Mouse (Mus musculus) cerebellum, adult 9-11 months (tissue): ENCODE data around the gene Fgd1.

ENCODE experiments used
- DNase-seq: peaks from one replicate; pipeline ENCODE4 v3.0.0; 2022

Fgd1 gene

DNA sequence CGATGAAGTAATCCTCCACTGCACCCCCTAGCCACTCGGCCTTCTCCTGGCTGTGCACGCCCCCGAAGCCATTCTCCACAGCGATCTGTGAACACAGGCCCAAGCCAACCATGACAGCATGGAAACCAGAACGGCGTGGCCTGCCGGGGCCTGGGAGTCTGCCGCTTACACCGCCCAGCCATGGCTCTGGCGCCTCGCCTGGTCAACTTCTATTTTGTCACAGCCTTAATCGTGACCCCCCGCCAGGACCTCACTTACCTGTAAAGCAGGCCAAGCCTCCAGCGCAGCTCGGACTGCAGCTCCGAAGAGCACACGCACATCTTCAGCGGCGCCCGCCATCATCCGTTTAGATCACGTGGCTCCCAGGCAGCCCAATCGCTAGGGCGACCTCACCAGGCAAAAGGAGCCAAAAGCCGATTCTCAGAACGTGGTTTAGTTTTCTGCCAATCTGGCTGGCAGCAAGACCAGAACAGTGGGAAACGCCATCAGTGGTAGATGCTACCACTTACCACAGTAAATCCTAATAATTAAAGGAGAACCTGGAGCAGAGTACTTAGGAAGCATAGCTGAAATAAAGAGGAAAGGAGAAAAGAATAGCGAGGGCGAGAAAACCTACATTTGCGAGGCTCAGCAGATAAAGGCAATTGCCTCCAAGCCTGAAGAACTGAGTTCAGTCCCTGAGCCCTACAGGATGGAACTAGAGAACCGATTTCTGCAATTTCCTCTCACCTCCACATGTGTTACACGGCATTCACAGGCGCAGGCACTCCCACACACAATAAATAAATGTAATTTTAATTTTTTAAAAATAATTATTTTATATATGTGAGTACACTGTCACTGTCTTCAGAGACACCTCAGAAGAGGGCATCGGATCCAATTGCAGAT, 50.5 kb downstream of the Fgd1 start, which contains the start of gene Tsr2:
Tsr2 (minus strand) TSS at position 373 of the 888 bp plus-strand sequence.
- peak; percentile 81 for DNase-seq

DNA sequence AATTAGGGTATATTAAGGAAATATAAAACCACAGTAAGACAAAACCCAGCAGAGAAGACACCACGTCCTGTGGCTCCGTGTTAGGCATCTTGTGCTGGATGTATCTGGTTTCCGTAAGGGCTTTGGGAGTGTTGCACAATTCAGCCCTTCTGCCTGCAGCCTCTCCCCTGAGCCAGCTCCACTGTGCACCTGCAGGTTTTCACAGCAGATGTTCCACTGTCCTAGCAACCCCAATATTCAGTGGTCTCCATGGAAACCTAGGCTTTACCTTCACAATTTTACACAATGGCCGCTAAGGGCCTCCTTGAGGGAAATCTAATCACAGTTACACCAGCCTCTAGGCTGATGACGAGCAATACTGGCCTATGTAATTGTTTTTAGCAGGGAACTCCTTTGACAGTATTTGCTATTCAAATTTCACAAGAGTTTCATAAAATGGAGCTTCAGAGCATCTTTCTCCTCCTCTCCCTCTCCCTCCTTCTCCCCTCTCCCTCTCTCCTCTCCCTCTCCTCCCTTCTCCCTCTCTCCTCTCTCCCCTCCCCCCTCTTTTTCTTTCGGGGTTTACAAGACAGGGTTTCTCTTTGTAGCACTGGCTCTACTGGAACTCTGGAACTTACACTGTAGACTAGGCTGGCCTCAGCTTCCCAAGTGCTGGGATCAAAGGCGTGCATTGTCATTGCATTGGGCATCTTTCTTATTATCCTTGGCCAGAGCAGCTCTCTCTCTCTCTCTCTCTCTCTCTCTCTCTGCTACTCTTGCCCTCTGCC, 61.5 kb downstream of the Fgd1 start:
- no peak for DNase-seq

DNA sequence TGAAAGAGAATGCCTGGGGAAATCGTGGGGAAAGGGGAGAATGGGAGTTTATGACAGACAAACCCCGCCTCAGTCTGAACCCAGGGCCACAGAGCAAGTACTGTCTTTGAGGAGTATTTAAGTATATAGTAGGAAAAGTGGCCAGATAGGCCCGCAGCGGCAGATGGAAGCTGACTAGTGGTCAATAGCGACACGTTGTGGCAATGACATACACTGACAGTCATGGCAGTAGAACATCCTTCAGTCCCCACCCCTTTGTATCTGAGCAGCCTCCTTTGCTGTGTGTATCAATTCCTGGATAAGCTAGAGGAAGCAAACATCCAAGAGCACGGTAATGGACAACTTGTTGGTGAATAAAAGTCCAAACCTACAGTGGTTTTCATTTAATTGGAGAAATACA, 70.8 kb downstream of the Fgd1 start:
- peak; percentile 44 for DNase-seq

DNA sequence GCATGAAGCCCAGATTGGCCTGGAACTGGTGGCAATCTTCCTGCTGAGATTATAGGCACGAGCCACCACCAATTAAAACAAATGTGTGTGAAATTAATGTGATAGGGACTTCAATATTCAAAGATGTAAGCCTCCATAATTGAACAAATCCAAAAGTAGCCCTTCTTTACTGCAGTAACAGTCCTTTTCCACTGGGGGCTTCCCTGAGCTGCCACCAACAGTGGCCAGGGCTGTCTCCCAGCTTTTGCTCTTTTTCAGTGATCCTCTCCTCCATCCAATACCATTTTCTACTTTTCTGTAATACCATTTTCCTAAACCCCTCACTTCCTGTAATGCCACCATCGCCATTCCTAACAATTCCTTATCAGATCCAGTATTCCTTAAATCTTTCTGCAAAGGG, 71.5 kb downstream of the Fgd1 start:
- peak; percentile 4 for DNase-seq

DNA sequence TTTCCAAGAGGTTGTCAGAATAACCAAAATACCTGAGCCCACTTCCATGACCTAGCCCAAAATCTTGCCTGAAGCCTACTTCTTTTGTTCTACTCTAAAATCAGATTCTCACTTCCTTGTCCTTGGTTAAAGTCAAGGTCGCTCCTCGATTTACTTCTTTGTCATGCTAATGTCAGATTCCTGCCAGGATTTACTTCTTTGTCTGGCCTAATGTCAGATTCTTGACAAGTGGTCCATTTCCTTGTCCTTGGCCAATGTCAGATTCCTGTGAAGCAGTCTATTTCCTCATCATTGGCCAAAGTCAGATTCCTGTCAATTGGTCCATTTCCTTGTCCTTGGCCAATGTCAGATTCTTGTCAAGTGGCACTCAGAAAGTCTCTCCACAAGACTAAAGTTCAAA, 78.0 kb downstream of the Fgd1 start:
- no peak for DNase-seq

DNA sequence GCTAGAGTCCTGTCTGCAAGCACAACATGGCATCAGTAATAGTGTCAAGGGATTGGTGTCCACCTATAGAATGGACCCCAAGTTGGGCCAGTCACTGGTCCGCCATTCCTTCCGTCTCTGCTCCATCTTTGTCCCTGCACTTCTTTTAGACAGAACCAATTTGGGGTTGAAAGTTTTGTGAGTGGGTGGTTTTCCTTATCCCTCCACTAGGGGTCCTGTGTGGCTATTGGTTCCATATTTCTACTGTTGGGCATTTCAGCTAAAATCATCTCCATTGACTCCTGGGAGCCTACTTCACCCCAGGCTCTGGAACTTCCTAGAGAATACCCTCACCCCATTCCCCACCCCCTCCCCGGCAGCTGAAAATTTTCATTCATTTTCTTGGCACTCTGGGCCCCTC, 84.5 kb downstream of the Fgd1 start:
- DNase-seq = no peak

DNA sequence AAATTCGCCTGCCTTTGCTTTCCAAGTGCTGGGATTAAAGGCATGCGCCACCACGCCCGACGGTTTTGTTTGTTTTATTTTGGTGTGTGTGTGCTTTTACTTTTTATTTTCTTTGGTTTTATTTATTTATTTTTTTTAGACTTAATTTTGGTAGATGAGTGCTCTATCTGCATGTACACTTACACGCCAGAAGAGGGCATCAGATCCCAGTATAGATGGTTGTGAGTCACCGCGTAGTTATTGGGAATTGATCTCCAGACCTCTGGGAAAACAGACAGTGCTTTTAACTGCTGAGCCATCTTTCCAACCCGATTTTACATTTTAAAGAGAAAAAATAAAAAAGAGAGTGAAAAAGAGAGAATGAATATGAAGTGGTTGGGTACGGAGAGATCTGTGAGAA, 86.8 kb downstream of the Fgd1 start:
- DNase-seq = peak; percentile 2
